Mouse (Mus musculus) left cerebral cortex, postnatal 4 days (tissue): ENCODE results near the gene Lhx1. TPM values are rescaled to one million over a fixed set of nuclear protein-coding genes. Genes with fewer than 3 reads are reported as not detected.
A peak's percentile ranks its signal among the peaks of the same experiment; 100 is the strongest.

Experiments used
- DNase-seq: peaks from one replicate; pipeline ENCODE4 v3.0.0-alpha.2; 2022
- intact Hi-C: fragments of 180-260 bp; cut with DNase I; formaldehyde crosslinking; loops from one replicate; pipeline ENCODE4 v1.15.1; 2025
- total RNA-seq, 2 experiments: library from RNA; stranded (reverse); gene quantifications; 2 replicates each; pipeline ENCODE4 v1.2.3; 2021

Gene Lhx1
- total RNA-seq, 2 experiments from 2014 or later: 1.5 to 1.6 TPM

DNA sequence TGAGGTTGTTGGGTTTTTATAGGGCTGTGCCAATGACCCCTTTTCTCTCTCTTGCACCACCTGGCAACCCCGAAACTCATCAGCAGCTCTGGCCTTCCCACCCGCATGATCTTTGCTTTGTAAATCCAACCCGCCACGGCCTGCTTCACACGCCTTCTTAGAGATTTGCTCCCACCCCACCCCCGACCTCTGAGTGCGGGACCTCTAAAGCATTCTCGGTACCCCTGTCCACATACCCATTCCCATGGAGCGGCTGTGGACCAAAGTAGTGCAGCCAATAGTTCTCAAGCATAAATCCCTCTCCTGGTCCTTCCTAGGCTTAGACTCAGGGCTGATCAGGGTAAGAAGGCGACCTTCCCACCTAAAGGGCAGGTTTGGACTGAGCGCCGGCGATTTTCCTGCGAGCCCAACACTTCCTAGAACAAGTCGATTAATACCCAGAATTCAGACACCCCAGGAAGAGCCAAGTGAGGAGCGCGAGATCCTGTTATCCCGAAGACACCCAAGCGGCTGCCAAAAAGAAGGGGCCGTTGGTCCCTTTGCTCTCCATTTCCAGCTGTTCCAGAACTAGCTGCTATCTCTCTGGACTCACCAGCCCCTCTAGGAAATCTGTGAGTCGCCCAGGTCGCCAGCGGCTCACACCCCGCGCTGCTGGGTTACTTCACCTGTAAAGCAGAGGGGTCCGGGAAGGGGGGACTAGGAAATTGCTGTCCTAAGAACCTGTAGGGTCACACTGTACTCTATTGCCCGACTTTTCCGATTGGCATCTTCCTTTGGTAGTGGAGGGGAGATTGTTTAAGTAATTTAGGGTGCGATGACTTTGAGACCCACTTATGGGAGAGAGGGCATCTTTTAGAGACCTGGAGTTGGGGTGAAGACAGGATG lies 1.9 kb upstream of the Lhx1 start:
- DNase-seq: no peak
- intact Hi-C loops: loop anchor here (10.0 kb wide), 2 partner anchors 118 to 268 kb away; no protein-coding TSS in a partner anchor

- no peak for DNase-seq
- intact Hi-C loops: loop anchor here (10.0 kb wide), 2 partner anchors 118 to 268 kb away; no protein-coding TSS in a partner anchor
Measured at GRCm38 (mm10) chr11:84526451-84526850, 1.1 kb upstream of the Lhx1 start.

- intact Hi-C loops: loop anchor here (10.0 kb wide), 2 partner anchors 120 to 270 kb away; no protein-coding TSS in a partner anchor
- DNase-seq: peak; percentile 67
Measured at GRCm38 (mm10) chr11:84524511-84525270, 644 bp downstream of the Lhx1 start.

DNA sequence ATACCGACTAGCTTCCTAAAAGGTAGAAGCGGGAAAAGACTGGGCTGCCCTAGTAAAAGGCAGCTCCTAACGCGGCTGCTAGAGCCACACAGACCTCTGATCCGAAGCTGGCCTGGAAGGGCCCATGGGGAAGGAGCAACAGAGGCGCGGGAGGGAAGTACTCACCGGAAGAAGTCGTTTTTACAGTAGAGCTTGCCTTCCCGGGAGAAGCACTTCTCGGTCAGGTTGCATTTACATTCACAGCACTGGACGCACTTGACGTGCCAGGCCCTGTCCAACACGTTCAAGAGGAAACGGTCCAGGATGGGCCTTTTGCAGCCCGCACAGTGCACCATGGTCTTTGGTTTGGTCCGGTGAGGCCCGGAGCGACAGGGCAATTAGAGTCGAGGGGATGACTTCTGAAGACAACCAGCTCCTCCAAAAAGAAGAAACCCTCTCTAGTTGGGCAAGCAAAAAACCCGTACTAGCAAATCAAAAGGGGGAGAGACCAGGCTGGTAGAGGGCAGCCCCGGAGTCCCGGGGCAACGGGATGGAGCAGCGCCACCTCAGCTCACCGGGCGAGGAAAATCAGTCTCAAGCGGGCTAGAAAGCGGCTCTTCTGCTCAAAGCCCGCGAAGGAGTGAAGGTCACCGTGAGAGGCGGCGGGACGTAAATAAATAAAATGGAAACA lies 1.4 kb downstream of the Lhx1 start:
- intact Hi-C loops: loop anchor here (10.0 kb wide), 2 partner anchors 121 to 271 kb away; no protein-coding TSS in a partner anchor
- no peak for DNase-seq

GRCm38 (mm10) chr11:84523321-84523831 lies 2.0 kb downstream of the Lhx1 start:
- DNase-seq: peak; percentile 44
- intact Hi-C loops: loop anchor here (10.0 kb wide), 2 partner anchors 121 to 271 kb away; no protein-coding TSS in a partner anchor

DNA sequence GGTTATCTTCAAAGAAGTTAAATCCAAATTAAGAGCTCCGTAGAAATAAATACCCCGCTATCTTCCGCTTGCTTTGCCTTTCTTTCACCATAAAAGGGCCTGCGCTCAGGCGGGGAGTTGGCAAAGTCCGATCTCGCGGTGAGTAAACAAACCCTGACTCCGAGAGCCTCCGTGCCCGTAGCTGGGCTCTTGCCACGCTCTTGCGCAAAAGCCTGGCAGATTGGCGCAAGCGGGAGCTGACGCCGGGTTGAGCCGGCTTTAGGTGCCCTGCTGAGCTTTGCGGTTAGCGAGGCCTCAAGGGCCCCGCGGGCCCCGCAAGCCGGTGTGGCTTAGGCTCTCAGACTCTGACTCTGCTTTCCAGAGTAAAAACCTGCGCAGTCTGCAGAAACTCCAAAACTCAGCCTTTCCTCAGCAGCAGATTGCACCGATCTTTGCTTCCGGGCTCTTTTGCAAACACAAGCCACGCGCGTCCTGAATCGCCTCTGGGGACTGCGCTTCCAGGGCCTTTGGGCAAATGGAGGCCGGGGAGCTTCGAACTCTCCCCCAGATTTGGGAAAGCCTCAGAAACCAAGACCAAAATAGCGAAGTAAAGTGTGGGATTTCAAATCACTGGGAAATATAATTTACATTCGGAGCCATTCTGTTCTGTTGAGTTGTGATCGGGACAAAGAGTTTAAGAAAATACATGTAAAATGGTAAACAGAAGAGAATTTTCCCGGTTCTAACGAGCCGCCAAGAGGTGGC lies 2.6 kb downstream of the Lhx1 start:
- peak; percentile 81 for DNase-seq
- intact Hi-C loops: loop anchor here (10.0 kb wide), 2 partner anchors 122 to 272 kb away; no protein-coding TSS in a partner anchor

DNA sequence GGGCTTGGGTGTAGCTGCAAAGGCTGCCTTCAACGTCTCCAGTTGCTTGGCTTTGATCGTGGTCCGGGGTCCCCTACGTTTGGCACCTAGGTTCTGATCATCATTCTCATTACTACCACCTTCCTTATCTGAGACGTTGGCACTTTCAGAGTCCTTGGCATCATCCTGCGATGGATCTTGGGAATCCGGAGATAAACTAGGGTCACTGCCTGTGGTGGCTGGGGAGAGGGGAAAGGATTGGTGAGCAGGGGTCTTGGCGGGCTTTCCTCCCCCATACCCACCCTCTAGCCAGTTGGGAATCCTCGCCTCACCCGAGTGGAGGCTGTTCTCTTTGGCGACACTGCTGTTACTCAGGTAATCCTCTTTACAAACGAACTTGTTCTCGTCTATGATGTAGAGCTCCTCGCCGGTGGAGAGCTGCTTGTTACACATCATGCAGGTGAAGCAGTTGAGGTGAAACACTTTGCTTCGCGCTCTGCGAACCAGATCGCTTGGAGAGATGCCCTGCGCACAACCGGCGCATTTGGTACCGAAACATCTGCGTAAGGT lies 3.5 kb downstream of the Lhx1 start:
- intact Hi-C loops: loop anchor here (10.0 kb wide), 2 partner anchors 123 to 273 kb away; no protein-coding TSS in a partner anchor
- no peak for DNase-seq

GRCm38 (mm10) chr11:84521071-84521390 lies 4.3 kb downstream of the Lhx1 start:
- intact Hi-C loops: loop anchor here (10.0 kb wide), 2 partner anchors 124 to 274 kb away; no protein-coding TSS in a partner anchor
- DNase-seq: no peak

DNA sequence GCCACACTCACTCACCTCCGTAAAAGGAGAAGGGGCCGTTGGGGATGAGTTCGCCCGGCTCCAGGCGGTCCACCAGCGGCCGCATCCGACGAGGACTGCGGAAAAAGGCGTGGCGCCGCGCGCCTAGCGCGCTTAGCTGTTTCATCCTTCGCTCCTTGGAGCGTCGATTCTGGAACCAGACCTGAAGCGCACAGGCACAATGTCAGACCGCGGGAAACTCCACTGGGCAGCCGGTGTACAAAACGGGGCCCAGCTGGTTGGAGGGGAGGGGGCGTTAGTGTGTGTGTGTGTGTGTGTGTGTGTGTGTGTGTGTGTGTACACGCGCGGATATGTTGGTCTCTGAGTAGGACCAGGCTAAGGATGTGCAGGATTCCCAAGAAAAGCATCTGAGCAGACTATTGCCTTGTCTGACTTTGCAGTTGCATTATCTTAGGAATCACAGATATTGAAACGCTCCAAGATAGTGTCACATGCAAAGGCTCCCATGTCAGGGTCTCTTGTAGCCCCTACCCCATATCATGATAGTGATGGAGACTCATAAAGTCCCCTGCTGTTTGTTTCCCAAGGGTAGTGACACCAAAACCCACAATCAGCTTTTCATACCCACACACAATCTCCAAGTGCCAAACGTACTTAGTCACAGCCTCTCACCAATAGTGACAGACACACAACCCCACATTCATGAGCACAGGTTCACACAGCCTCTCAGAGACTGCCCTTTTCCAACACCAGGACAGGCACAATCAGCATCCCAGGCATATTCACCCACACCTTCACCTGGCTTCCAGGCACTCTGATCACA lies 4.9 kb downstream of the Lhx1 start:
- intact Hi-C loops: loop anchor here (10.0 kb wide), 2 partner anchors 124 to 274 kb away; no protein-coding TSS in a partner anchor
- no peak for DNase-seq

DNA sequence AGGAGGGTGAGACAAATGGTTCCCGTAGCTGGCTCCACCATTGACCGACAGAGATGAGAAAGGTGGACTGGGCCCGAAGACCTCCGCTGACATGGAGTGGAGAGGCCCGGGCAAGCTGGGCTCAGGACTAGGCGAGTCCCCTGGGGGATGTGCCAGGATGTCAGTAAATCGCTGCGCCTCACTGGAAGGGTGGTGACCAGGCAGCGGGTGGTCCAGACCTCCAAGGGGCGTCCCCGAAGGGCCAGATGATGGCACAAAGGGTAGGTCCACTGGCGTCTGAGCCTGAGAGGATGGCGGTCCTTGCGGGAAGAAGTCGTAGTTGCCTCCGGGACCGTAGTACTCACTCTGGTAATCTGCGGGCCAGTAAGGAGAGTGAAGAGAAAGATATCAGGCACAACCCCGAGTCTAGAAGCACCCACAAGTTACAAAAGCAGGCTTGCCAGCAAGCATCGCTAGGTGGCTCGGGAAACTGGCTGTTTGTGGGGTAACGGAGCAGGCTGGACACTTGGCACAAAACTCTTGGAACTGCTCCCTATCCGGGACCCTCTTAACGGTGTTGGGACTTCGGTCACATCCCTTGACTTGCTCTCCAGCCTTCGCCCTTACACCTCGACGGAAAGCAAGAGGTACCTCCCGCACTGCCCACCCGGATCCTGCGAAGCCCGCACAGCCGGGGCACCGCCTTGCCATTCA lies 5.6 kb downstream of the Lhx1 start:
- no peak for DNase-seq
- intact Hi-C loops: loop anchor here (10.0 kb wide), 2 partner anchors 125 to 275 kb away; no protein-coding TSS in a partner anchor

DNA sequence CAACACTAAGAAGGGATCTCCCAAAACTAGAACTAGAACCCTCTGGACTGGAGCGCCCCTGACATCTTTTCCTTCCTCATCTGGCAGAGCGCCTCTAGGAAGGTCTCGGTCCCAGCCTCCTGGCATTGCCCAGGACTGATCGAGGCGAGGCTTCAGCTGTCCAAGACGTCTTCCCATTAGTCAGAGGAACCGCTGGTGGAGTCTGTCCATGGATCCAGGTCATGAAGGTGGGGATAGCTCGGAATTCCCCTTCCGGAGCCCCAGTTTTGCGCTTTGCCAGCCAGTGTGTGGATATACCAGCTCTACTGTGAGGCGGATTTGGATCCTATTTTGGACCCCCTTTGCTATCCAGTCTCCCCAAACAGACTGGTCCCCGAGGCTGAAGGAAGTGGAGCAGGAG lies 6.3 kb downstream of the Lhx1 start:
- intact Hi-C loops: no loop called here
- DNase-seq: no peak

DNA sequence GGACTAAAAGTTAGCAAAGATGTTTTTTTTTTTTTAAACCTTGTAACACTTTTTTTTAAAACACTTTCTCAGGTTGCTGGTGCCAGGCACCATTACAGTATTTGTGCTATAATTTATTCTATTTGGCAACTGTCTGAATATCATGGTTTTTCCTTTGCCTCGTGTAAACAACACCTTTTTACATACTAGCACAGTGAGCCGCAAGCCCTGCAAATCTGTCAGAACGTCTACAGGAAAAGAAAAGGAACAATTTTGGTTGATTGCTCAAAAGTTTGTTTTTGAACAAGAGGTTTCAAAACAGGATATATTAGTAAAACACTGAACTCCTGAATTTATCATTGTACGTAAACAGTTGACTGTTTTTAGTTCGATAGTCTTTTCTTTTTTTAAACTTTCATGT lies 7.1 kb downstream of the Lhx1 start:
- no peak for DNase-seq
- intact Hi-C loops: no loop called here

GRCm38 (mm10) chr11:84517431-84517830 lies 7.9 kb downstream of the Lhx1 start:
- intact Hi-C loops: no loop called here
- no peak for DNase-seq

DNA sequence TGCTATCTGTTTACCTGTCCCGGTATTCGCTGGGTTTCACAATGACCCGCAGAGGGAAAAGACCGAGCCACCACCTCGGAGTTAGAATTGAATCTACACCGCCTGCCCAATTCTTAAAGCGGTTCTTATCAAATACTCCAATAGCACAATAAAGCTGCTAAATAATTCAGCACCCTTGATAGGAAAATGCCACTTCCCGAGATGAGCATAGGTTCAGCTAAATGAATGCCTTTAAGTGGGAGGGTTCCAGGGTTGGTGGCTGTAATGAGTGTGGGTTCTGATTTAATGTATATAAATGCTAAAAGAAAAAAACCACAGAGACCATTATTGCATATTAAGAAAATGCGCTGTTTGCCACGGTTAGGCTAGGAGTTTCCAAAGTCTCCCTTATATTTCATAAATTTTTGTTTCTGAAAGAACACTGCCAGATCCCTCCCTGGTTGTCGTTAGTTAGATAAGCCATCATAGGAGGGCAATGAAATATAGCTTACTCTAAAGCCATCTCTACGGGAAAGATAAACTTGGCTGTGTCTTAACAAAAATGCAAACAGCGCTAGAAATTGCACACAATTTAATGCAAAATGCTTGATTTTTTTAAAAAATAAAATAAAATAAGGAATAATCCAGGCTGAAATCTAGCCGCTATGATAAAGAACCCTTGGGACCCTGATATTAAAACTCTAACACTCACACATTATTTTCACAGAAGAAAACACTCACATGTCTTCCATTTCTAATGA lies 8.7 kb downstream of the Lhx1 start:
- no peak for DNase-seq
- intact Hi-C loops: no loop called here

GRCm38 (mm10) chr11:84513171-84514116 lies 11.9 kb downstream of the Lhx1 start, which contains the start of gene Aatf:
Gene Aatf, minus strand, starts transcription at chr11:84513522.
- intact Hi-C loops: no loop called here
- peak; percentile 99 for DNase-seq

GRCm38 (mm10) chr11:84512031-84512430 lies 13.3 kb downstream of the Lhx1 start:
- intact Hi-C loops: no loop called here
- no peak for DNase-seq
